Mouse (Mus musculus): ENCODE data around the gene Neb. TPM values are rescaled to one million over a fixed set of nuclear protein-coding genes. Genes with fewer than 3 reads are reported as not detected.

The Neb gene
- polyA plus RNA-seq, 1 experiment from 2014 or later: 2.2 TPM

DNA sequence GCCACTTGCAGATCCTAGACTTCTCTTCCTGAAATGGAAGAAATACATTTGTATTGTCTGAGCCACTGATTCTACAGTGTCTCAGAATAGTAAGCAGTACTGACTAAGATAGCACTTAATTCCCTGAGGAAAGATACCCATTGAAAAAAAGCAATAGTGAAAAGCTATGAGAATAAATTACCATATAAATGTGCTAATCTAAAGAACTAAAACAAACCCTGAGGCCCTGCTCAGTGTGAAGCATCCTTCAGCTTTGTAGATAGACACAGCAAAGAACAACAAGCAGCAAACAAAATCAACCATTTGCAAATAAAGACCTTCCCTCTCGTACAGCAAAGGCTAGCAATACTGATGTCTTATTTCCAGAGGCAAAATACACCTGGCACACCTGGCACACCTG is 18.6 kb downstream of the Neb start:
- Histone ChIP-seq H3K4me2 (ENCODE audit: low read length) (no peak overlapping the region), H3K36me3 (ENCODE audit: control insufficient read depth, insufficient read depth, low read length) (no peaks in the 10 kb centered on the region), H3K9ac (ENCODE audit: low read length) (no peak overlapping the region), H3K4me3 (ENCODE audit: control insufficient read depth in 1 of 2, insufficient read depth in 1 of 2, low read depth in 1 of 2, low read length in 2 of 2) (no peak overlapping the region), H3K9me3 (ENCODE audit: control insufficient read depth, low read length) (no peaks in the 10 kb centered on the region), H3K27me3 (ENCODE audit: control insufficient read depth, insufficient read depth, low read length) (no peaks in the 10 kb centered on the region), H3K27ac (replicated peaks in 1 of 2; ENCODE audit: control insufficient read depth in 1 of 2, insufficient read depth in 1 of 2, low read depth in 2 of 2, low read length in 2 of 2) (no peak overlapping the region), H3K4me1 (ENCODE audit: control insufficient read depth in 2 of 2, insufficient read depth in 2 of 2, low read length in 2 of 2) (peaks cover 5 to 7% of the 10 kb centered on the region in 2 experiments; a peak in 2 of 4 replicates)
- ATAC-seq (ENCODE audit: insufficient number of reproducible peaks, insufficient read depth, low FRiP score, low read depth): no peak
- 84% methylated on average over 1 of the region's 1 CpGs for WGBS

DNA sequence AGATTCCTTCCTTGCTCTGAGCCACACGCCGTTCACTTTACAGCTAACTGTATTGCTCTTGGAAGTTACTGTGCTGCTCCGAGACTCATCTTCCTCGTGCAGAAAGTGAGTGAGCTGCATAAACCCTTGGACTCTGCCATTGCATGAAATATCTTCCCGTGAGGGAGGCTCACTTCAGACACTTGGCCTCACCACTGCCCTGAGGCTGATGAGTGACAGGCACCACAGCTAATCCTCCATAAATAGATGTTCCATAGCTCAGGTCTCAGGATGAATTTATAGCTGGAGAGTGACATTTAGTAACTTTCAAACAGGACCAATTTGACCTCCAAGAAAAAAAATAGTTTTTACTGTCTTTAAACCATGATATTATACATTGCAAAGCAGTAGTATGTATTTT is 20.1 kb downstream of the Neb start:
- no peak overlapping the region for H3K4me3 ChIP-seq (ENCODE audit: control insufficient read depth in 1 of 2, insufficient read depth in 1 of 2, low read depth in 1 of 2, low read length in 2 of 2)
- H3K27ac ChIP-seq (replicated peaks in 1 of 2; ENCODE audit: control insufficient read depth in 1 of 2, insufficient read depth in 1 of 2, low read depth in 2 of 2, low read length in 2 of 2): no peak overlapping the region; a peak in 1 of 4 replicates
- H3K4me1 ChIP-seq (ENCODE audit: control insufficient read depth in 2 of 2, insufficient read depth in 2 of 2, low read length in 2 of 2): peaks cover 5 to 7% of the 10 kb centered on the region in 2 experiments; a peak in 2 of 4 replicates
- no peaks in the 10 kb centered on the region for H3K36me3 ChIP-seq (ENCODE audit: control insufficient read depth, insufficient read depth, low read length)
- H3K9ac ChIP-seq (ENCODE audit: low read length): no peak overlapping the region
- no peak for ATAC-seq (ENCODE audit: insufficient number of reproducible peaks, insufficient read depth, low FRiP score, low read depth)
- no peak overlapping the region for H3K4me2 ChIP-seq (ENCODE audit: low read length)
- no peaks in the 10 kb centered on the region for H3K9me3 ChIP-seq (ENCODE audit: control insufficient read depth, low read length)
- H3K27me3 ChIP-seq (ENCODE audit: control insufficient read depth, insufficient read depth, low read length): no peaks in the 10 kb centered on the region
- 62% methylated on average over 5 of the region's 5 CpGs for WGBS

DNA sequence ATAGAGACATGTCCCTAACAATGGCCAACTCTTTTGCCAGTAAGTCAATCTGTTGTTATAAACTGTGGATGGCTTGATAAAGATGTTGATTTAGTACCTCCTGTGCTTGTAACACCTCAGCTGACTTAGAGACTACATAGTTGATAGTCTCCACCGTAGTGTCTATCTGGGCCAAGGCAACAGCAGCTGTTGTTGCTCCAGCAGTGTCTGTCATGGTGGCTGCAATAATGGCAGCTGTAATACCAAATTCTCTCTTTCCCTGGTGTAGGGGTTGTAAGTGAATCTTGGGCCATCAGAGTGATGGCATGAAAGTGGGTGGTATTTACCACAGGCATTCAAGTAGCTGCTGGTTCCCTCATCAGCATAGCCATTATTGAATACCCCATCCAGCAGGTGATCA is 27.2 kb downstream of the Neb start:
- H3K4me3 ChIP-seq (ENCODE audit: control insufficient read depth in 1 of 2, insufficient read depth in 1 of 2, low read depth in 1 of 2, low read length in 2 of 2): no peak overlapping the region
- H3K4me2 ChIP-seq (ENCODE audit: low read length): no peak overlapping the region
- no peak overlapping the region for H3K27ac ChIP-seq (replicated peaks in 1 of 2; ENCODE audit: control insufficient read depth in 1 of 2, insufficient read depth in 1 of 2, low read depth in 2 of 2, low read length in 2 of 2)
- H3K36me3 ChIP-seq (ENCODE audit: control insufficient read depth, insufficient read depth, low read length): no peaks in the 10 kb centered on the region
- no peaks in the 10 kb centered on the region; a peak in 1 of 4 replicates for H3K4me1 ChIP-seq (ENCODE audit: control insufficient read depth in 2 of 2, insufficient read depth in 2 of 2, low read length in 2 of 2)
- H3K27me3 ChIP-seq (ENCODE audit: control insufficient read depth, insufficient read depth, low read length): no peaks in the 10 kb centered on the region
- no peak overlapping the region for H3K9ac ChIP-seq (ENCODE audit: low read length)
- no peaks in the 10 kb centered on the region for H3K9me3 ChIP-seq (ENCODE audit: control insufficient read depth, low read length)
- no peak for ATAC-seq (ENCODE audit: insufficient number of reproducible peaks, insufficient read depth, low FRiP score, low read depth)
- WGBS: 81% methylated on average over 1 of the region's 1 CpGs

DNA sequence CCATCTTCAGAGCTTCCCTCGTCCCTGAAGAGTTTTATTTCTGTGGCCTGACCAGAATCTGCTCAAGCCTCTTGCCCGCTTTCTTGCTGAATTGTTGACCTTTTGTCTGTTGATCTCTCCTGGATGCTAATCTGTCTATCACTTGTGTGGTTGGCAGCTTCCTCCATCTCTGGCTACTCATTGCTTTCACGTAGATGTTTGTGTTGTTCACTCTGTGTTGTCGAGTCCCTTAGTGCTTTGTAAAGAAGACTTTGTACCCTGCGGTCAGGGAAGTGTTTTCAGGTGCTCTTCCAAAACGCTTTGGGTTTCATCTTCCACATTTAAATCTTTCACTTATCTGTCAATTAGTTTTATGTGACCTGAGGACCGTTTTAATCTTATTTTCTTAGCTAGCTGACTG is 37.3 kb downstream of the Neb start:
- H3K36me3 ChIP-seq (ENCODE audit: control insufficient read depth, insufficient read depth, low read length): no peaks in the 10 kb centered on the region
- no peak overlapping the region for H3K9ac ChIP-seq (ENCODE audit: low read length)
- H3K4me1 ChIP-seq (ENCODE audit: control insufficient read depth in 2 of 2, insufficient read depth in 2 of 2, low read length in 2 of 2): no peaks in the 10 kb centered on the region
- WGBS: 79% methylated on average over 7 of the region's 7 CpGs
- no peak for ATAC-seq (ENCODE audit: insufficient number of reproducible peaks, insufficient read depth, low FRiP score, low read depth)
- H3K4me3 ChIP-seq (ENCODE audit: control insufficient read depth in 1 of 2, insufficient read depth in 1 of 2, low read depth in 1 of 2, low read length in 2 of 2): no peak overlapping the region
- no peak overlapping the region for H3K4me2 ChIP-seq (ENCODE audit: low read length)
- H3K27ac ChIP-seq (replicated peaks in 1 of 2; ENCODE audit: control insufficient read depth in 1 of 2, insufficient read depth in 1 of 2, low read depth in 2 of 2, low read length in 2 of 2): no peak overlapping the region
- H3K9me3 ChIP-seq (ENCODE audit: control insufficient read depth, low read length): no peaks in the 10 kb centered on the region
- H3K27me3 ChIP-seq (ENCODE audit: control insufficient read depth, insufficient read depth, low read length): no peaks in the 10 kb centered on the region

DNA sequence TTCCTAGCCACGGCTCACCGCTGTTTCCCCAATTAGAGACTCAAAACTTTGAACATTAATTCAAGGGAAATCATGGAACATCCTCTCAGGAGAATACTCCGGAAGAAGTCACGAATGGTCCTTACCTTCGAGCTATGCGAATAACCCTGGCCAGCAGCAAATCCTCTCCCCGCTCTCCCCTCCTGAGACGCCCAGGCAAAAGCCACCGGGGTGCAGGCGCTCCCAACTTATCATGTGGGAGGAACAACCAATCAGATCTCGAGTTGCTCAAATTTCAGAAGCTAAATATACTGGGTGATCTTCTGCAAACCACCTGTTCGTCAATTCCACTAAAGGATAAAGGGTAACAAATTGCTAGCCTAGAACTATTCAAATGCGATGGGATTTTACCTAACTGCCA is 42.7 kb downstream of the Neb start:
- Histone ChIP-seq H3K27ac (replicated peaks in 1 of 2; ENCODE audit: control insufficient read depth in 1 of 2, insufficient read depth in 1 of 2, low read depth in 2 of 2, low read length in 2 of 2) (no peak overlapping the region), H3K4me1 (ENCODE audit: control insufficient read depth in 2 of 2, insufficient read depth in 2 of 2, low read length in 2 of 2) (peaks cover 6 to 8% of the 10 kb centered on the region in 2 experiments; a peak in 3 of 4 replicates), H3K9me3 (ENCODE audit: control insufficient read depth, low read length) (no peaks in the 10 kb centered on the region), H3K4me2 (ENCODE audit: low read length) (no peak overlapping the region), H3K36me3 (ENCODE audit: control insufficient read depth, insufficient read depth, low read length) (no peaks in the 10 kb centered on the region), H3K9ac (ENCODE audit: low read length) (no peak overlapping the region), H3K27me3 (ENCODE audit: control insufficient read depth, insufficient read depth, low read length) (no peaks in the 10 kb centered on the region), H3K4me3 (ENCODE audit: control insufficient read depth in 1 of 2, insufficient read depth in 1 of 2, low read depth in 1 of 2, low read length in 2 of 2) (no peak overlapping the region)
- ATAC-seq (ENCODE audit: insufficient number of reproducible peaks, insufficient read depth, low FRiP score, low read depth): no peak
- 82% methylated on average over 13 of the region's 13 CpGs for WGBS

DNA sequence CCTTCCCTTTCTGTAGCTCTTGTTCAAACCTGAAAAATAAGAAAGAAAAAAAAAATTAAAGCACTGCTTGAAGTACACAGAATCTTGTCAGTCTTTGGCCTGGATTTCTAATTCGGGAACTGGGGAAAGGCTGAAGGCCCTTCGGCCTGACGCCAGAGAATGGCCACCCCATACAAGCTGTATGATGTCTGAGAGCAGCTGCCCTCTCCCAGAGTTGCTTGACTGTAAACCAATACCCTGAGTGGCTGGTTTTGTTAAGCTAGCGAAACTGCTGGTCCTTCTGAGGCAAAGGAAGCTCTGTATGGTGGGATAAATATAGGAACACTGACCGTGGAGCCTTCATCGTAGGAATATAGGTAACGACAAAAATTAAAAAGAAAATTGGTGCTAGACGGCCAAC is 43.2 kb downstream of the Neb start:
- H3K4me1 ChIP-seq (ENCODE audit: control insufficient read depth in 2 of 2, insufficient read depth in 2 of 2, low read length in 2 of 2): peaks cover 6 to 8% of the 10 kb centered on the region in 2 experiments; a peak in 3 of 4 replicates
- 80% methylated on average over 8 of the region's 8 CpGs for WGBS
- H3K9ac ChIP-seq (ENCODE audit: low read length): no peak overlapping the region
- no peaks in the 10 kb centered on the region for H3K36me3 ChIP-seq (ENCODE audit: control insufficient read depth, insufficient read depth, low read length)
- no peak overlapping the region for H3K4me2 ChIP-seq (ENCODE audit: low read length)
- no peaks in the 10 kb centered on the region for H3K9me3 ChIP-seq (ENCODE audit: control insufficient read depth, low read length)
- no peak overlapping the region for H3K4me3 ChIP-seq (ENCODE audit: control insufficient read depth in 1 of 2, insufficient read depth in 1 of 2, low read depth in 1 of 2, low read length in 2 of 2)
- H3K27ac ChIP-seq (replicated peaks in 1 of 2; ENCODE audit: control insufficient read depth in 1 of 2, insufficient read depth in 1 of 2, low read depth in 2 of 2, low read length in 2 of 2): no peak overlapping the region
- no peaks in the 10 kb centered on the region for H3K27me3 ChIP-seq (ENCODE audit: control insufficient read depth, insufficient read depth, low read length)
- ATAC-seq (ENCODE audit: insufficient number of reproducible peaks, insufficient read depth, low FRiP score, low read depth): no peak

DNA sequence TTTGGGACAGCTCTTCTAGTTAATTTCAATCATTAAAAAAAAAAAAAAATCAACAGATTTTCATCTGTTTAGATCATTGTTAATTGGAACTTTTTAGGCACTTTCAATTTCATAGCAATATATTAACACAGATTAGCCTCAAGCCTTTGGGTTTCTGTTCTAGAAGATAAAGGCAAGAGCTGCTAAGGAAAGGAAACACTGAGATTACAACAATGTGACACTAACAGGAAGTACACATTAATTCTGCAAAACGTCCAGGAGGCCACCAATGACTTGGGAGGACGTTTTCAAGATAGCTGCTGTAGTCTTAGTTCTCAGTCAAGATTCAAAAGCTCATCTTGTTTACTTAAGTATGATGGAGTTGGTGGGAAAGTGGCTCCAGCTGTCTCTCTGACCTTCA is 44.7 kb downstream of the Neb start:
- H3K36me3 ChIP-seq (ENCODE audit: control insufficient read depth, insufficient read depth, low read length): no peaks in the 10 kb centered on the region

DNA sequence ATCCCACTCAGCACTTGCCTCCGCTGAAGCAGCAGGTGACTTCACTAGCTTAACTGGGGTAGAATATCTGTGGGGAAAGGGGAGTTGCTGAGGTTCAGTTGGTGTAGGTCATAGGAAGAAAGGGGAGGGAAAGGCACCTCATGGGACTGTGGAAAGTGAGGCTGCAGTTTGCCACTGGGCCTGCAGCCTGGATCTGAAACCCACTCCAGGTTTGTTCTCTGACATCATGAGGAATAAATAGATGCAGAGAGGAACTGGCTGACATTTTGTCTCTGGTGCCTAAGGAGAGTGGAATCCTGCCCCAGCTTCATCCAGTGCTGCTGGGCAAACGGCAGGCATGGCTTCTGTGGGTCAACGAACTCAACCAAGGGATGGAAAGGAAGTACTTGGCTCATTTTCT is 46.5 kb downstream of the Neb start:
- no peaks in the 10 kb centered on the region for H3K36me3 ChIP-seq (ENCODE audit: control insufficient read depth, insufficient read depth, low read length)
- H3K9ac ChIP-seq (ENCODE audit: low read length): no peak overlapping the region
- H3K27me3 ChIP-seq (ENCODE audit: control insufficient read depth, insufficient read depth, low read length): no peaks in the 10 kb centered on the region
- no peaks in the 10 kb centered on the region for H3K9me3 ChIP-seq (ENCODE audit: control insufficient read depth, low read length)
- H3K4me2 ChIP-seq (ENCODE audit: low read length): no peak overlapping the region
- no peak overlapping the region for H3K27ac ChIP-seq (replicated peaks in 1 of 2; ENCODE audit: control insufficient read depth in 1 of 2, insufficient read depth in 1 of 2, low read depth in 2 of 2, low read length in 2 of 2)
- no peak for ATAC-seq (ENCODE audit: insufficient number of reproducible peaks, insufficient read depth, low FRiP score, low read depth)
- no peak overlapping the region for H3K4me3 ChIP-seq (ENCODE audit: control insufficient read depth in 1 of 2, insufficient read depth in 1 of 2, low read depth in 1 of 2, low read length in 2 of 2)
- peaks cover 6 to 8% of the 10 kb centered on the region in 2 experiments; a peak in 3 of 4 replicates for H3K4me1 ChIP-seq (ENCODE audit: control insufficient read depth in 2 of 2, insufficient read depth in 2 of 2, low read length in 2 of 2)
- WGBS: 72% methylated on average over 3 of the region's 3 CpGs

More for the DNA sequence above, 44.7 kb downstream of the Neb start:
- Histone ChIP-seq H3K27ac (replicated peaks in 1 of 2; ENCODE audit: control insufficient read depth in 1 of 2, insufficient read depth in 1 of 2, low read depth in 2 of 2, low read length in 2 of 2) (no peak overlapping the region), H3K9me3 (ENCODE audit: control insufficient read depth, low read length) (no peaks in the 10 kb centered on the region), H3K27me3 (ENCODE audit: control insufficient read depth, insufficient read depth, low read length) (no peaks in the 10 kb centered on the region), H3K4me1 (ENCODE audit: control insufficient read depth in 2 of 2, insufficient read depth in 2 of 2, low read length in 2 of 2) (peaks cover 6 to 8% of the 10 kb centered on the region in 2 experiments; a peak in 3 of 4 replicates), H3K4me2 (ENCODE audit: low read length) (no peak overlapping the region), H3K9ac (ENCODE audit: low read length) (no peak overlapping the region), H3K4me3 (ENCODE audit: control insufficient read depth in 1 of 2, insufficient read depth in 1 of 2, low read depth in 1 of 2, low read length in 2 of 2) (no peak overlapping the region)
- ATAC-seq (ENCODE audit: insufficient number of reproducible peaks, insufficient read depth, low FRiP score, low read depth): no peak
- WGBS: 26% methylated on average over 2 of the region's 2 CpGs

Data from heart, embryonic 14.5 days (tissue).